Mouse (Mus musculus) intestine, postnatal 0 days (tissue): ENCODE data around the gene Chil1. TPM values are rescaled to one million over a fixed set of nuclear protein-coding genes. Genes with fewer than 3 reads are reported as not detected.

Experiments used
- ATAC-seq: fragments of 200-750 bp; cut with Nextera tagmentation; 2 replicates; pipeline ENCODE4 v1.8.0; 2017; ENCODE audit warnings: mild to moderate bottlenecking, moderate TSS enrichment, moderate library complexity
- H3K27ac ChIP-seq: fragments of 300-500 bp; sonication (generic); 2 replicates; pipeline ENCODE4 v1.5.1; 2014; ENCODE audit warnings: mild to moderate bottlenecking, low read depth, low read length, moderate library complexity
- H3K27me3 ChIP-seq: fragments of 300-500 bp; sonication (generic); replicated peaks from 2 replicates; pipeline ENCODE4 v1.6.1; 2014; ENCODE audit warnings: low read length, mixed read lengths; ENCODE audit not compliant: control insufficient read depth, insufficient read depth
- H3K36me3 ChIP-seq: fragments of 300-500 bp; sonication (generic); 2 replicates; pipeline ENCODE4 v1.6.1; 2014; ENCODE audit warnings: mild to moderate bottlenecking, moderate library complexity; ENCODE audit not compliant: control insufficient read depth, insufficient read depth
- H3K4me1 ChIP-seq: fragments of 300-500 bp; sonication (generic); replicated peaks from 2 replicates; pipeline ENCODE4 v1.6.1; 2014; ENCODE audit warnings: antibody characterized with exemption, low read length, mixed read lengths; ENCODE audit not compliant: control insufficient read depth, insufficient read depth
- H3K4me2 ChIP-seq: fragments of 300-500 bp; sonication (generic); replicated peaks from 2 replicates; pipeline ENCODE4 v1.6.1; 2014; ENCODE audit warnings: low read depth, mild to moderate bottlenecking, moderate library complexity
- H3K4me3 ChIP-seq: fragments of 300-500 bp; sonication (generic); 2 replicates; pipeline ENCODE4 v1.5.1; 2014; ENCODE audit warnings: low read depth, low read length
- H3K9ac ChIP-seq: fragments of 300-500 bp; sonication (generic); 2 replicates; pipeline ENCODE4 v1.6.1; 2014; ENCODE audit warnings: mild to moderate bottlenecking, low read depth, low read length
- H3K9me3 ChIP-seq: fragments of 300-500 bp; sonication (generic); 2 replicates; pipeline ENCODE4 v1.6.1; 2016; ENCODE audit warnings: mixed run types; ENCODE audit not compliant: control insufficient read depth
- CTCF ChIP-seq: sonication (generic); IDR thresholded peaks from 2 replicates; pipeline ENCODE4 v1.5.1; 2016; ENCODE audit warnings: low read depth, mild to moderate bottlenecking, control low read depth, antibody characterized with exemption, moderate library complexity
- WGBS: fragments of 180-500 bp; shearing (Covaris S2); extraction: QIAGEN DNeasy Blood & Tissue Kit; methylation state at CpG from one replicate; pipeline ENCODE4 v1.1.7; 2014; 5-methylcytosine and 5-hydroxymethylcytosine counted together
- polyA plus RNA-seq: library from polyadenylated mRNA; unstranded; fragments of >200 nt; fragmentation: Nextera tagmentation; extraction: Ambion mirVana; gene quantifications from 2 replicates; pipeline ENCODE4 v1.2.1, GENCODE M21; 2015

The Chil1 gene
- polyA plus RNA-seq, 1 experiment from 2014 or later: 0.99 TPM

DNA sequence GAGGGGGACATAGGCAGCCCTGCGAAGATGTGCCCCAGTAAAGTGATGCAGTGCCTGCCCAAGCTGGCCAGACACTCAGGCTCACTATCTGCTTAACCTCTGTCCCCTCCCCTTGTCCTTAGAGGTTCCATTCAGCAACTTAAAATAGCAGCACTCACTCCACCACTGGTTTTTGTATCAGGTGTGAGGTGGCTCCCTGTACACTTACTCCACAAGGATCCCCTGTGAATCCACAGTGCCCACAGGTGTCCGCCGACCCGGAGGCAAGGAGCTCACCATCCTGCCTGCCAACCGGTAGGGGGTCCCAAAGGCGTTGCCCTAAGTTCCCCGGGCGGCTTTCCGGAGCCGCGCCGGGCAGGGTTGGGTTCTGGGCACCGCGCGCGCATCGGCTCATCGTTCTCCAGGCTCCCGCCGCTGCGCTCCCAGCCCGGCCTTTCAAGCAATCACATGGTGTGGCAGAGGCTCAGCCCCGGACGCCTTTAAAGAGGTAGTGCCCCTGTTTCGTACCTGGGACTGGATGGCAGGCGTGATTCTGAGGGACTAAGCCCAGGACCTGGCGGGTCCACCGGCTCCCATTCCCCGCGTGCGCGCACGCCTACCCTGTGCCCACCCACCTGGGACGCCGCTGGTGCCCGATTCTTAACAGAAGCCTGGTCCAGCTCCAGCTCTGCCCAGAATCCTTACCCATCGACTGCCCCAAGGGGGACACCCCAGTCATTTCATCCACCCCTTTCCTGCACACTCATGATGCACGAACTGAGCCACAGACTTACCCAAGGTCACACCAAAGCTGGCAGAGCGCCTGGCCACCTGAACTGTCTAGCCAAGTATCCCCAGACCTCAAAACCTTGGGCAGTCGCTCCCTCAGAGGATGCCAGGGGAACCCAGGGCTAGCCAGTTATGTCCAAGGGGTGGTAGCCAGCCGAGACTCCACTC is 52.7 kb downstream of the Chil1 start:
- Histone ChIP-seq H3K27ac (no peak overlapping the region), H3K9ac (peak overlapping the region; percentile 27; the same call in 1 of the 2 replicates), H3K4me2 (peak overlapping the region; percentile 83), H3K9me3 (no peaks in the 10 kb centered on the region), H3K36me3 (no peaks in the 10 kb centered on the region), H3K4me3 (peak overlapping the region; percentile 29), H3K27me3 (peaks cover 27% of the 10 kb centered on the region), H3K4me1 (0 out of 2 replicates have a peak, but pooled peaks cover 7% of the 10 kb centered on the region)
- no peak for TF ChIP-seq CTCF
- WGBS: 2% methylated on average over 41 of the region's 41 CpGs
- no peak for ATAC-seq

DNA sequence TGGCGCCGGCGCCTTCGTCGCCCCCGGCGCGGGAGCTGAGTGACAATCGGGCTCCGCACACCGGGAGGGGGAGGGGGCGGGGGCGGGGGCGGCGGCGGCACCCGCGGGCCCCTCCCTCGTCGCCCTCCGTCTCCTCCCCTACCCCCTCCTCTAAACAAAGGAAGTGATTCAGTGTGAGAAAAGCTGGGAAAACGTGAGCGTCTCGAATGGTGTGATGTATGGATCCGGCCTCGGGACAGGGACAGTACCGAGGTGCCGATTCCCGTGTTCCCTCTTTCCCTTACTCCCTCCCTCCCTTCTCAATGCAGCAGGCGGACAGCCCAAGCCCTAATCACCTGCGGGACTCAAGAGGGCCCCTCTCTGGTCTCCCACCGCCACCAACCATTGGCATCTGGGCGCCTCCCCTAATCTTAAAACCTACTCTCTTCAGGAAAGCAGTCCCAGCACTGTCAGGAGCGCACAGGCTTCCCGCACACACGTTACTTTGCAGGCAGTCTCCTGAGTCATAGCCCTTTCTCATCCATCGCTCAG is 53.5 kb downstream of the Chil1 start, which contains the start of gene Adora1:
Gene Adora1, minus strand, starts transcription at position 41 of the 531 bp plus-strand sequence.
- Histone ChIP-seq H3K27ac (no peak within 1 kb of the TSS), H3K27me3 (peaks cover 27% of the 10 kb centered on the region), H3K4me2 (peak within 1 kb of the TSS; percentile 83), H3K36me3 (no peaks in the 10 kb centered on the region), H3K4me3 (peak within 1 kb of the TSS; percentile 29), H3K9ac (peak within 1 kb of the TSS; percentile 27; the same call in 1 of the 2 replicates), H3K4me1 (0 out of 2 replicates have a peak, but pooled peaks cover 7% of the 10 kb centered on the region), H3K9me3 (no peaks in the 10 kb centered on the region)
- no peak for ATAC-seq
- no peak for TF ChIP-seq CTCF
- 4% methylated on average over 35 of the region's 37 CpGs for WGBS

DNA sequence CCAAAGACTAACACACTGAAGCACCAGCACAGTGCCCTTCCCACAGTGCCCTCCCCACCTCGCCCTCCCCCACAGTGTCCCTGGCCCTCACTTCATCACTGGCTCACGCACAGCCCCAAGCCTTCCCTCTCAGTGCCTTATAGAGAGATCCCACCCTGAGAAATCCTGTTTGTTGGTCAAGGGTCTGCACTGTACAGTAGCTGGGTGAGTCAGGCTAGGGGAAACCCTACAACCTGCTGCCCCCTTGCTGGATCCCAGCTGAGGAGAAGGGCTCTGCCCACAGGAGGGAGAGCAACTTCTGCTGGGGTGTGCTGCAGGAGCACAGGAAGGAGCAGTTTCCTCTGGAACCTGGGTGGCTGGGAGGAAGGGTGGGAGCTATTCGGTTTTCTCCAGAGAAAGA is 54.2 kb downstream of the Chil1 start:
- Histone ChIP-seq H3K4me2 (no peak overlapping the region; the same call in 1 of the 2 replicates), H3K36me3 (no peaks in the 10 kb centered on the region), H3K9ac (no peak overlapping the region), H3K27me3 (peaks cover 27% of the 10 kb centered on the region), H3K4me1 (0 out of 2 replicates have a peak, but pooled peaks cover 7% of the 10 kb centered on the region), H3K4me3 (no peak overlapping the region), H3K9me3 (no peaks in the 10 kb centered on the region), H3K27ac (no peak overlapping the region)
- no peak for TF ChIP-seq CTCF
- no peak for ATAC-seq
- 57% methylated on average over 3 of the region's 3 CpGs for WGBS

DNA sequence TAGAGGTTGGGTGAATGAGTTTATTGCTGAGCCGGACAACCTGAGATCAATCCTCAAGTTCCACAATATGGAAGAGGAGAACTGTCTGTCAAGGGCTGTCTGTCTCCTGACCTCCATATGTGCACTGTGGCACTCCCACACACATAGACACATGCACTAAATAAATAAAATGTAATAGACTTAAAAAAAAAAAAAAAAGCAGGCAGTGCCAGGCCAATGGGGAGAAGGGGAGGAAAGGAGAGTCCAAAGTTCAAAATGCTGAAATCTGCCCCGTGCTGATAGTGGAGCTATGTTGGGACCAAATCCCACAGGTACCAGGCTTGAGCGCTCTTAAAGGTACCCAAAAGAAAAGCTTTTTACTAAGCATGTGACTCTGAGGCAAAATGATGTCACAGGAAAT is 55.5 kb downstream of the Chil1 start:
- Histone ChIP-seq H3K9me3 (no peaks in the 10 kb centered on the region), H3K36me3 (no peaks in the 10 kb centered on the region), H3K27ac (no peak overlapping the region), H3K9ac (no peak overlapping the region), H3K4me3 (no peak overlapping the region), H3K27me3 (peaks cover 27% of the 10 kb centered on the region), H3K4me1 (0 out of 2 replicates have a peak, but pooled peaks cover 7% of the 10 kb centered on the region), H3K4me2 (no peak overlapping the region)
- ATAC-seq: peak; percentile 42
- TF ChIP-seq CTCF: no peak
- WGBS: 45% methylated on average over 3 of the region's 3 CpGs

Other genes with a start within 250 kb of the Chil1 start
- 2.2 and 2.4 TPM in 2 replicates for gene Fmod, start 144.9 kb upstream of the Chil1 start, polyA plus RNA-seq
- gene Btg2, start 103.1 kb upstream of the Chil1 start, polyA plus RNA-seq: 30.0 and 32.6 TPM in 2 replicates
- 0.25 TPM in 1 of 2 replicates, not detected in the other for gene Chit1, start 70.9 kb upstream of the Chil1 start, polyA plus RNA-seq
- 0.13 TPM in 1 of 2 replicates, not detected in the other for gene Mybph, start 11.3 kb downstream of the Chil1 start, polyA plus RNA-seq
- 2.2 and 2.4 TPM in 2 replicates for gene Adora1, start 53.3 kb downstream of the Chil1 start, polyA plus RNA-seq
- gene Myog, start 107.8 kb downstream of the Chil1 start, polyA plus RNA-seq: 0.08 TPM in 1 of 2 replicates, not detected in the other
- 2.4 and 2.5 TPM in 2 replicates for gene Ppfia4, start 150.8 kb downstream of the Chil1 start, polyA plus RNA-seq
- 59.8 and 60.6 TPM in 2 replicates for gene Tmem183a, start 179.8 kb downstream of the Chil1 start, polyA plus RNA-seq
- not detected in 2 replicates for gene 4933406M09Rik, start 203.8 kb downstream of the Chil1 start, polyA plus RNA-seq
- 9.4 and 10.1 TPM in 2 replicates for gene Cyb5r1, start 223.4 kb downstream of the Chil1 start, polyA plus RNA-seq
- gene Adipor1, start 233.2 kb downstream of the Chil1 start, polyA plus RNA-seq: 77.3 and 81.4 TPM in 2 replicates